Mouse (Mus musculus): ENCODE measurements at regions not wholly inside any gene's neighbourhood (a gene's known extent, or its start where the extent isn't known, plus 50 kb on each side); places are given as distances from the start of the nearest gene placed in this dataset.
A peak's percentile ranks its signal among the peaks of the same experiment; 100 is the strongest.

DNA sequence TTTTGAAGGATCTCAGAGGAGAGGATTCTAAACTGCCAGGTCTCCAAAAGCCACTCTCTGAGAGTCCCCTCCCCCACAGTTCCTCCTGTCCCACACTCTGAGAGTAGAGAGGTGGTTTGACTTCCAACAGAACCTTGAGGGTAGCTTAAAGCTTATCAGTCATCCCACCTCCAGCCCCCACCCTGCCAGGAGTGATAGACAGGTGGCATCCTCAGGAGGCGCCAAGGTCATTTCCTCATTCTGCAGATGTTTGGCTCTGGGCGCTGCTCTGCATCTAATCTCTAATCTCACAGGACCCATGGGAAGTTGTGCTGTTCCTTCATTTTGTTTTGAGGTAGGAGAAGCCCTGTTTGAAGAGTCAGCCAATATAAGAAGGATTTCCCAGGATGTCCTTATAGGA, 96.2 kb downstream of the Hes1 start:
- no peak for TF ChIP-seq CTCF (IDR thresholded peaks at IDR 0.05; ENCODE audit: low read depth, low read length)
- TF ChIP-seq TAL1 (conservative IDR thresholded peaks at IDR 0.05; ENCODE audit: low read depth, low read length) = peak; percentile 96
- TF ChIP-seq GATA1 (IDR thresholded peaks at IDR 0.05; ENCODE audit: borderline replicate concordance, low read length) = no peak
